Mouse (Mus musculus) fibroblast of lung, adult 2 months (primary cell): ENCODE measurements around the gene D5Ertd579e.

ENCODE experiments used
- DNase-seq: peaks from one replicate; pipeline ENCODE4 v3.0.0-alpha.2; 2011; ENCODE audit warnings: low read depth

The D5Ertd579e gene

DNA sequence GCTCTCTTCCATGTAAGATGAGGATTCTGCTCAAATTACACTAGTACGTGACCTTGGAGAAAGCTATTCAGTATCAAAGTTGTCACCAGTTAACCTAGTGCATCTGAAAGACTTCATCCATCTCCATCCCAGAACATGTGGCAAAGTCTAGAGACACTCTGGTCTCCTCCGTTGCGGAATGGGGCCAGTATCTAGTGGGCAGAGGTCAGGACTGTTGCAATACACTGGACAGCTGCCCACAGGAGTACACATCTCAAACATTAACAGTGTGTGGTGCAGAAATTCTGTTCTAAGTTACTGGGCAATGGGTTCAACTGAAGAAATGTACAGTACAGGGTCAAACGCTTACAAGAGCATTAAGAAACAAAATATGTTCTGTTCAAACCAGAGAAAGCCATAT is 127.7 kb downstream of the D5Ertd579e start:
- DNase-seq, result no peak

DNA sequence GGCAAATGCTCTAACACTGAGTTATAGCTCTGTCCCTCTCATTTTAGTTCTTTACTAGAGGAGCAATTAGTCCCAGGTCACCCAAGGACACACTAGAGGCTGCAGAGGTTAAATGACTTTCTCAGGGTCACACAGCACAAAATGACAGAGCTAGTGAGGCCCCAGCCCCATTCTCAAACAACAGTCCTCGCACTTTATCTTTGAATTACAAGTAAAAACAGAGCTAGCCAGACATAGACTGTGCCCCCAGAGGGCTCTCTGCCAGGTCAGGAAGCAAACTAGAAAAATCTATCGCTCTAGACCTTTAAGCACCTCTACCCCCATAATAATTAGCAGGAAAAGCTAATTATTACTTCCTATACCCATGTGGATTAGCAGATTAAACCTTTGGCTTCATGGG is 128.2 kb downstream of the D5Ertd579e start:
- DNase-seq, result no peak

DNA sequence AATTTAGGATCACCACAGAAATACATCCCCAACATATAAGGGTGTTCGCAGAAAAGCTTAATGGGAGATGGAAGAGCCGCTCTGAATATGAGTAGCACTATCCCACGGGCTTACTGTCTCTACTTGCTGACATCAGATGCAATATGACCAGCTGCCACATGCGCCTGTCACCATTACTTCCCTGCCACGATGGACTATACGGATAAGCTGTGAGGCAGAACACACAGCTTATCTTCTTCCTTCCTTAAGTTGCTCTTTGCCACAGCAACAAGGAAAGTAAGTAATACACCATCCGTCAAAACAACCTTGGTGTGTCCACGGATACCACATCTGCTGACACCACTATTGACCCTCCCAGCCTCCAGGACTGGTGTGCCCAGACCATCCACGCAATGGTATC is 131.3 kb downstream of the D5Ertd579e start:
- DNase-seq, result no peak

DNA sequence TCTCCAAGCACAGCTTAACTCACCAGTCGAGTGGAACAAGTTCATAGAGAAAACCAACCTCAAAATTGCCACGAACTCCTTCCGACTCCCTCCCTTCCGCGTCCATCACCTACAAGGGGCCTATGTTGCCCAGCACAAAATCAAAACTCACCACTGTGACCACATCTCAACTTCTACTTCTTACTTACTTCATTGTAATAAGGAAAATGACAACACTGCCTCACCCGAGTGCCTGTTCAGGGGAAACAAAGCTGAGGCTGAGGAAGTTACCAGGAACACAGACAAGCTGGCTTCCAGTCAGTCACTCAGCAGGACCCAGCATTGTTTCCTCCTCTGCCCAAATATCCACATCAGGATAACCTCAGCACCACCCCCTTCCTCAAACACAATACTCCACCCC is 132.1 kb downstream of the D5Ertd579e start:
- no peak for DNase-seq

DNA sequence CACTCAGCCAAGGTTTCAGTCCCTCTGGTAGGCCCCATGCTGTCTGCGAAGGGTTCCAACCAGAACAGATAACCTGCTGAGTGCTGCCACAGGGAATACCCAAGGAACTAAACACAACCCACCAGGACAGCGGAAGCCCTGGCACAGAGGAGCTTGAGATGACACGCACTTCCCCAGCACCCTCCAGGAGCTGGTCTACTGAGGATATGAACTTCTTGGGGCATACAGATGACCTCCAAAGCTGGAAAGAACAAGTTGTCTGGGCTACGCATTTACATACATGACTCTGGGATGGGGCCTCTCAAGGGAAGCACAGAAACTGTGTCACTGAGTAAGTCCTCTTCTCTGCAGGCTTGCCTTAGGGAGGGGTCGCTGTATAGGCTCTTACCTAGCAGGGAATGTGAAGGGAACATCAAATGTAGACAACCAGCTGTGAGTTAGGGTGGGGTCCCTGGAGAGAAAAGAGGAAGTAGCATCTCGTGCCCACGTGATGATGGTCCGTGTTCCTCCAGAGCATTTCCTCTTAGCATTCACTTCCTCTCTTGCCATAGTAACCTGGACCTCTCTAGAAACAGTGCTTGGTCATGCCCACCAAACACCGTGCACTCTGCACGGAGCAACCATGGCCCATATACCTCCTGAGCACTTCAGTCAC is 132.9 kb downstream of the D5Ertd579e start:
- no peak for DNase-seq

DNA sequence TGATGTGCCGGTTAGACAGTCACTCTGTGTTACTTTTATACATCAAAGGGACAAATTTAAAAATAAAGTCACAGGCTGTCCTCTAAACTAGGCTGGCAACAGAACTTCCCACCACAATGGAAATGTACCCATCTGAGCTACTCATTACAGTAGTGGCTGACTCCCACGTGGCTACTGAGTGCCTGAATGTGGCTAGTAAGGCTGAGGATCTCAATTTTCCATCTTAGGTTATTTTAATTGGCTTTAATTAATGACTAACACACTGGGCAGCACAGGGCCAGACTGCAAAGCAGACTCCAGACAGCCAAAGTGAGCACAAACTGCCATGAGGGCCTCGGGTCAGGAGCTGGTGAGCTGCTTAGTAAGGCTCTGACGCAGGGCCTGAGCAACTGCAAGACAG is 134.3 kb downstream of the D5Ertd579e start:
- DNase-seq, result no peak

DNA sequence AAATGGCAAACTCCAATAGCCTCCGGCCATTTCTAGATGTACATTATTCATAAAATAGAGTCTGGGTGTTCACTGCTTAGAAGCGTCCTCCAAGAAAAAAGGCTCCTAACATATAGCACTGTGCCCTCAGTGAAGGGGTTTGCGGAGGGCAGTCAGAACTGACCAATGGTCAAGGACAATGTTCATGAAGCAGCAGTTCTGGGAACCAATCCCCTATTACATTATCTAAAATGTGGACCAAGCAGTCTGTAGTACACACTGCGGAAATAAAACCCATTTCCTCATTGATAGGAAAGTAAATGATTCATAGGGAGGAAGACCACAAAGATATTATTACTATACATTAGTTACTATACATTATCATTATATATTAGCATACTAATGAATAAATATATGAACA is 135.3 kb downstream of the D5Ertd579e start:
- no peak for DNase-seq

DNA sequence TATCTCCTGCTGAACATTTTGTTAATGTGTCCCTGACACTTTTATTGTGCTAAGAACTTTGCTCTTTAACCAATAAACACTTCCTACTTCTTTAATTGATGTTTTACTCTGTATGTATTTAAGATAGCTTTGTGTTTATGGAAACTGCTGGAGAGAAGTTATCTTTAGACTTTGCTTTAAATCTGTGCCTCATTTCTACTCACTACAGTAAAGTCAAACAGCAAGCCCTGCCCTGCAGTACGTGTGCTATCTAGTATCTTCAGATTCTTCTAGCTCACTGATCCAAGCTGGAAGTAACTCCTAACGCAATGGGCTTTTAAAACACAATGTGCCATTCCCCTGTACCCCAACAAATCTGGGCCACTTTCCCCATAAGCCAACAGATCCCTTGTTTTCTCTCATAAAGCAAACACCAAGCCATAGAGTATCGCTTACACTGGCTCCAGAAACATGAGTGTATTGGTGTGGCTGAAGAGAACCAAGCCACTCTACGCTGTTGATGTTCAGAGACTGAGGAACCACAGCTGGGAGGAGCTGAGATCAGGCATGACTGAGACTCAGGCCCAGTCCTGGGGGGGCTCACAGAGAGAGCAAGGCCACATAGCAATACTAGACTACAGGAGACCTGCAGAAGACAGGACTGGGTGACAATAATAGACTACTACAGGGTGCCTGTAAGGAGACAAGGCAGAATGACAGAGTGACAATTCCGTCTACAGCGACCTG is 136.2 kb downstream of the D5Ertd579e start:
- DNase-seq, result no peak

DNA sequence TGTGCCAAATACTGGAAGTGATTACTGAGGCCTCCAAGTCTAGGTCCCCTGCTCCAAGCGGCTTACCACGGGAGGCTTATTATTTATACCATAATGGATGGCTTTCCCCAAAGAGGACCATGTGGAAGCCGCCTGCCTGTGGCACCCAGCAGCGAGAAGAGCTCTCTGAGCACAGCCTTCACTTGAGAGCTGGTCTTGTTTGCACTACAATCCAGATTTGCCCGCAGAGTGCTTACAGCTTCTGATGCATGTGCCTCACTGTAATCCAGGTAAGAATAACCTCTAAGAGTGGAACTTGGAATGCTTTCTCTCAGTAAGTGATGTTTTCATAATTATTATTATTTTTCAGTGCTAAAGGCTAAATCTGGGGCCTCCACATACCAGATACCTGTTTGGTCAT is 136.7 kb downstream of the D5Ertd579e start:
- no peak for DNase-seq

DNA sequence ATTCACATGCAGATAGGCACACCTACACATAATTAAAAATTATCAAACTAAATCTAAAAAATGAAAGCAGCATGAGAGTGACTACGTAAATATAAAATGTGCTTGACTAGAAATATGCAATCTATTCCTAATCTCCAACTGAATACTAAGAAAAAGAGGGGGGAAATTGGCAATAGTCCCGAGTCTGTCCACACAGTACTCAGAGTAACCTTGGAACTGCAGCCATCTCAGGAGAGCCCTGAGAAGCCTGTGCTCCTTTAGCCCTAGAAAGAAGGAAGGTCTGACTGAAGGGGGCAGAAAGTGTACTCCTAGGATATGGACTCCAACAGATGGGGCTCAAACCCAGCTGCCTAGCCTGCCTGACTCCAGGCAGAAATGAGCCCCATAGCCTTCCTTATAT is 137.3 kb downstream of the D5Ertd579e start:
- no peak for DNase-seq

DNA sequence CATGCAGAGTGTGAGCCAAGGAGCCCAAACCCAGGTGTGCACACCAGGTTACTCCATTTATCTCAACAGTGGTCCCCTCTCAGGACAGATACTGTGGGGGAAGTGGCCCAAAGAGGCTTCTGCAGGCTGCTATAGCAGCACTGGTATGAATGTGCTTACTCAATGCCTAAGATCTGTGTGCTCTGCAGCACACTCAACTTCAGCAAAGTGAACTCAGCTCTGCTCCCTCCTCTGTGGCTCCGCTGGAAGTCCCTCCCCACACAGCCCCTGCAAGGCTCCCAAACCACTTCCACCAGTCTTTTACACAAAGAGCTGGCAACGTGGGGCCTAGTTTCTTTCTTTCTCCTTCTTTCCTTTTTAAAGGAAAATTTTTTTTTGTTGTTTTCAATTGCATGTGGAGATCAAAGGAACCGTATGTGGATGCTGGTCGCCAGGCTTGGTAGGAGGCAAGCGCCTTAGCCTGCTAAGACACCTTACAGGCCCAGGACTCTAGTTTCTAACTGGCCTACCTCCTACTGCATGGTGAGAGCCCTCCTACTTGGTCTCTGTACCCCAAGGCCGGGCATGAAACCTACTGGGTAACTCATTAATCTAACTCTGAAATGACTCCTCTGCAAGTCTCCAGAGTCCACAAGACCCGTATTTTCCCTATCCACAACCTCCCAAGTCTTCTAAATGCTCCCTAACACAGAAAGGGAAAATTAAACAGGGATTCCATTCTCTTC is 138.1 kb downstream of the D5Ertd579e start:
- no peak for DNase-seq

DNA sequence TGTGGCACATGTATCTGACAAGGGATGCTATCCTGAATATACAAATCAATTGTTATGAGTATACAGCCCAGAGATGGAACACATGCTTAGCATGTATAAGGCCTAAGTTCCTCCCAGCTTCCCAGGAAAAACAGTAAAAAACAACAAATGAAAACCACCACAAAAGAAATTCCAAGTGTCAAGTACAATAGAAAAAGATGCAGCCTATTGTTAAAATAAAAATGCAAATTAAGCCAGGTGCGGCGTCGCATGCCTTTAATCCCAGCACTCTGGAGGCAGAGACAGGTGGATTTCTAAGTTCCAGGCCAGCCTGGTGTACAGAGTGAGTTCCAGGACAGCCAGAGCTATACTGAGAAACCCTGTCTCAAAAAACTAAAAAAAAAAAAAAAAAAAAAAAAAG is 138.9 kb downstream of the D5Ertd579e start:
- DNase-seq, result no peak

DNA sequence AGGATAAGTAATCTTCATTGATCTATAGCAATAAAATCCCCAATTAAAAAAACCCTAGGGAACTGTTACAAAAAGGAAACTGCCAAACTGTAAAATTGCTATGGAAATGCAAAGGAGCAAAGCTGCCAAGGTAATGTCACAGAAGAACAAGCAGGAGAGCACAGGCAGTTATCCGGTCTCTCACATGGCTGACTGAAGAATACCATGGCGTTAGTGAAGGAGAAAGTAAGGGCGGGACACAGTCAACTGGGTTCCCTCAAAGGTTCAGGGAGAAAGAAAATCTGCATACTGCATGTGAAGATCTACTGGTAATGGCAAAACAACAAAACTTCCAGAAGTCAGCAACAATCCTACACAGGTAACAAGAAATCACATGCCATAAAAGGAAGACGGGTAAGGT is 139.5 kb downstream of the D5Ertd579e start:
- no peak for DNase-seq

DNA sequence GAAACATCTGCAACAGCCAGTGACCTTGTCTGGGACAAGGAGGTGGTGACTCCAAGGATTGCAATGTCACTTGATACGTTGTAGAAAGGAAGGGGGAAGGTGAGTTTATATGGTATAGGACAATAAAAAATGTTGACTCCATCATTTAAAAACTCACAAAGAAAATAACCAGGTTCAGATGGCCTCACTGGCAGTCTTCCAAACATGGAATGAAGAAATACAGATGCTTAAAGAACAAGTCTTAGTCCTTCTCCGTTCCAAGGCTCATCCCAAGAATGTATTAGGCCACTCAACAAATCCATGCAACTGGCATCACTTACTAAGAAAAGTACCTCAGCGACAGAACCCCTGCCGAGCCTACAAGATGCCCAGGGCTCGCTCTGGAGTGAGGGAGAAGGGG is 141.3 kb downstream of the D5Ertd579e start:
- no peak for DNase-seq

DNA sequence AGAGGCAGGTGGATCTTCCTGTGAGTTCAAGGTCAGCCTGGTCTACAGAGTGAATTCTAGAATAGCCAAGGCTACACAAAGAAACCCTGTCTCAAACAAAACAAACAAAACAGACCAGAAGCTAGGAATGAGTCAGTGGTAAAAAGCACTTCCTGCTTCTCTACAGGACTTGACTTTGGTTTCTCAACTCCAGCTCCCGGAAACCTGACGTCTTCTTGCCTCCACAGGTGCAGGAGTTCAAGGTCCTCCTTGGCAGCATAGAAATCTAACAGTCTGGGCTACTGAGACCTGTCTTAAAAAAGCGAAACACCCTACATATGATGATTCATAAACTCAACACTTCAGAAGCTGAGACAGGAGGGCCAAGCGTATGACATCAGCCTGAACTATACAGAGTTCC is 141.9 kb downstream of the D5Ertd579e start:
- no peak for DNase-seq

DNA sequence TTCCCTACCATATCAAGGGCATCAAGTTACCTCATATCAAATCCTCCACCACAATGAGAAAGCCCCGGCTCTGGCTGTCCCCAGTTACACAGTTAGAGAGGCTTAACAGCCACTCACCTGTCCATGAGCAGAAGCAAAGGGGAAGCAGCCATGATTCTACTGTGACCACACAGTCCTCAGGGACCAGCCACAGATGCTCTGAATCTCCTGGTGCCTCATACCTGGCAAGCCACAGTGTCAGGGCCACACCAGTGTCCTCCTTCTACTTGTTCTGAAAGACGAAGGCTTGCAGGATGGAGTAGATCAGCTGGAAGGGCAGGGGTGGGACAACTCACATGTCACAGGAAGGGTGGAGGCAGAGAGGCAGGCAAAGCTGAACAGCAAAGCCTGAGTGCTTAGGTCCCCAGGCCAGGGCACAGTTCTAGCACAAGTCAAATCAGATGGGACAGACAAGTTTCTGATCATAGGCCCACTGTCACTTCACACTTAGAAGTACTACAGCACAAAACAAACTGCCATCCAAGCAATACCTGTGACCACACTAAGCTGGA is 142.7 kb downstream of the D5Ertd579e start:
- no peak for DNase-seq

DNA sequence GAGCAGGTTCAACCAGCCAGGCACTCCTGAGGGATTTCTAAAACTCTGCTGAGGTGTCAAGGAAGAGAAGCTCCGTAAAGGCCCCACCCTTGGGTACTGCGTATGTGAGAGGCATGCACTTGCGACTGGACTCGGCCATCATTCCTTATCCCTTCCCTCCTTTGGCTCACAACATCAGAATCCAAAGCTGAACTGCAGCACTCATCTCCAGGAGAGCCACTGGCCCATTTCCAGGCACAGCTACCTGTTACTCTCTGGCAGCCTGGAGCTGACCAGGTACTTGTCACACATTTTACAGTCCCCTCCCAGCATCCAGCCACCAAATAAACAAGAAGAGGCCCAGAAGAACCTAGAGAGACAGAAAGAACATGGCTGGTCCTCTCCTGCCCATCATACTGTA is 143.4 kb downstream of the D5Ertd579e start:
- no peak for DNase-seq
